Mouse (Mus musculus): ENCODE data around the gene Il34. TPM values are rescaled to one million over a fixed set of nuclear protein-coding genes. Genes with fewer than 3 reads are reported as not detected.

Il34 gene
- polyA plus RNA-seq, 1 experiment from 2014 or later = 0.24 TPM

DNA sequence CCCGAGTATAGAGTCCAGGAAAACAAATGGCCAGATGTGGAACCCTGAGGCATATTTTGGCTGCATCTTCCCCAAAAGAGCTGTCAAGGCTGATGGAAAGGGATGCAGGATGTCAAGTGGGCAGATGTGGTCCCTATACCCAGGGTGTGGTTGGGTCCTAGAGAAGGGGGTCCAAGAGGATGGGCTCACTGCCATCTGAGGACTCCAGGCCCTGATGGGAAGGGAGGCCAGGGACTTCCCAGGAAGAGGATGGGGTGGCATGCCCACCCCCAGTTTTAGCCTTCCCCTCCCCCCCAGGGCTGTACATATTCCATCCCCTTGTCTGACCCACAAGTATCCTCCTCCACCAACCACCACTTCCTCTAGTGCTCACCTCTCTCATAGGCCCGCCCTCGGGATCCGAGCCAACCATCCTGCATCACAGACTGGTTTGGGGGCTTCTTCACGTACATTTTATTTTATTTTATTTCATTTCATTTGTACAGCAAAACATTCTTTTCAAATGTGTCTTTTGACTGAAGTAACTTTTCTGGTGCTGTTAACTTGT, 65.0 kb downstream of the Il34 start:
- WGBS = 90% methylated on average over 5 of the region's 5 CpGs
- Histone ChIP-seq H3K27me3 (ENCODE audit: poor library complexity, severe bottlenecking) (no peaks in the 10 kb centered on the region), H3K4me3 (no peak overlapping the region), H3K4me1 (no peaks in the 10 kb centered on the region), H3K9me3 (no peaks in the 10 kb centered on the region), H3K36me3 (replicated peaks) (peaks cover 60% of the 10 kb centered on the region), H3K27ac (no peak overlapping the region)
- DNase-seq (ENCODE audit: extremely low spot score, low spot score) = no peak

DNA sequence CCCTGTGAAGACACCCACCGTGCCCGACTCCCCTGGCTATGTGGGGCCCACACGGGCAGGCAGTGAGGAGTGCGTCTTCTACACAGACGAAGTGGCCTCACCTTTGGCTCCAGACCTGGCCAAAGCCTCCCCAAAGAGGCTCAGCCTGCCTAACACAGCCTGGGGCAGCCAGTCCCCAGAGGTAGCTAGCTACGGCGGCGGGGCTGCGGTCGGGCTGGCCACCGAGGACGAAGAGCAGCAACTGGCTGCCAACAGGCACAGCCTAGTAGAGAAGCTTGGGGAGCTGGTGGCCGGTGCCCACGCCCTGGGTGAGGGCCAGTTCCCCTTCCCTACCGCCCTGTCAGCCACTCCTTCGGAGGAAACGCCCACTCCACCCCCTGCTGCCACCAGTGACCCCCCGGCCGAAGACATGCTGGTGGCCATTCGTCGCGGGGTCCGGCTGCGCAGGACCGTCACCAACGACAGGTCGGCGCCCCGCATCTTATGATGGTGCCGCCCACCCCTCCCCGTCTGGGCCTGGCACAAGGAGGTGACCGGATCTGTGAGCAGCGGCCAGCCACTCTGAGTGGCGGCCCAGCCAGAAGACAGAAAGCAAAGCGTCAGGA, 67.0 kb downstream of the Il34 start:
- Histone ChIP-seq H3K27ac (no peak overlapping the region), H3K9me3 (no peaks in the 10 kb centered on the region), H3K4me3 (no peak overlapping the region), H3K27me3 (ENCODE audit: poor library complexity, severe bottlenecking) (no peaks in the 10 kb centered on the region), H3K36me3 (replicated peaks) (peaks cover 80% of the 10 kb centered on the region), H3K4me1 (no peaks in the 10 kb centered on the region)
- WGBS = 94% methylated on average over 35 of the region's 35 CpGs
- DNase-seq (ENCODE audit: extremely low spot score, low spot score) = no peak

DNA sequence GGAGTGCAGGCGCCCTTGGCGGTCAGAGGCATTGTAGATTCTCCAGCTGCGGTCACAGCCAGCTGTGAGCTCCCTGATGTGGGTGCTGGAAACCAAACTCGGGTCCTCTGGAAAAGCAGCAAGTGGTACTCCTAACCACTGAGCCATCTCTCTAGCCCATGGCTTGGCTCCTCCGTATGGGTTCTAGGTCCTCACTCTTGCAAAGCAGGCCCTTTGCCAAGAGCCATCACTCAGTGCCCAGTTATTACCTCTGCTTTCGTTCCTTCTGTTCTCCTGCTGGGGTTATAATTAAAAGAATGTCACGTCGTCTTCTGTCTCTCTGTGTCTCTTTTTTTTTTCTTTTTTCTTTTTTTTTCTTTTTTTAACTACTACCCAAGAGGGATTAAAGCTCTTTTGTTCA, 72.7 kb downstream of the Il34 start:
- H3K27me3 ChIP-seq (ENCODE audit: poor library complexity, severe bottlenecking) = no peaks in the 10 kb centered on the region
- no peak overlapping the region for H3K27ac ChIP-seq
- DNase-seq (ENCODE audit: extremely low spot score, low spot score) = no peak
- H3K4me1 ChIP-seq = no peaks in the 10 kb centered on the region
- H3K36me3 ChIP-seq (replicated peaks) = peaks cover 100% of the 10 kb centered on the region
- WGBS = 92% methylated on average over 8 of the region's 8 CpGs
- H3K4me3 ChIP-seq = no peak overlapping the region
- H3K9me3 ChIP-seq = no peaks in the 10 kb centered on the region

DNA sequence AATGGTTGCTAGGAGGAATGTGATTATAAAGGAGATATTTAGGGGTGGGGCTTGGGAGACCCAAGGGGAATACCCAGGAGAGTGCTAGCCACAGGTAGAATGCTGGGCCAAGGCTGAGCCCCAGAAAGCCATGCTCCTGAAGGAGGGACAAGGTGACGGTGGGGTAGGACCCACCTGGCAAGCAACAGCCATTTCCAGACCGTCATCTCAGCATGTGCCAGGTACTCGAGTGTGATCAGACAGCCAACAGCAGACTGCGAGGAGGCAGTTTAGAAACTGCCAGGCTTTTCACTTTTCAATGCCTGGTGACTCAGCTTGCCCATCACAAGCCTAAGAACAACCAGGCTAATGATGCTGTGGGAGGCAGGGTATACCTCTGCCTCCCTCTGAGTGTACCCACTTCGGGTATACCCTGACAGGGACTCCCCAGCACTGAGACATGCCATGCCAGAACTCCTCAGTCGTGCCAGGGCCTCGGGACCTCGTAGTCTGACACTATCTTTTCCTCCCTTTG, 74.3 kb downstream of the Il34 start:
- H3K36me3 ChIP-seq (replicated peaks) = peaks cover 100% of the 10 kb centered on the region
- peaks cover 10% of the 10 kb centered on the region for H3K4me1 ChIP-seq
- H3K27ac ChIP-seq = no peak overlapping the region
- WGBS = 93% methylated on average over 8 of the region's 8 CpGs
- H3K27me3 ChIP-seq (ENCODE audit: poor library complexity, severe bottlenecking) = no peaks in the 10 kb centered on the region
- DNase-seq (ENCODE audit: extremely low spot score, low spot score) = no peak
- no peak overlapping the region for H3K4me3 ChIP-seq
- H3K9me3 ChIP-seq = no peaks in the 10 kb centered on the region

DNA sequence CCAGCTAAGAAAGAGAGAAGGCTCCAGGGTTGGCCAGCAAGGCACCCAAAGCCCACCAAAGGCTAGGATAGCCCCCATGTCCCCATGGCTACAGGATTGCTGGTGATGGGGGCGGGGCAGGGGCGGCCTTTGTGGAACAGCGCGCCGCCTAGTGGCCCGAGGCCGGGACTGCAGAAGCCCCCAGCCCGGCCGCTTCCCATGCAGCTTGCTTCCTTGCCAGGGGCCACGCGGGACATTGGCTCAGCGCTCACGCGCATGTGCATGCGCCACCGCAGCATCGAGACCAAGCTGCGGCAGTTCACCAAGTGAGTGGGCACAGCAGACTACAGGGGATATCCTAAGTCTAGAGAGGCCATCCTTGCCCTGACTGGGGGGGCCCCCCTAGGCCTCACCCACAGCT, 78.8 kb downstream of the Il34 start:
- peak; percentile 77 for DNase-seq (ENCODE audit: extremely low spot score, low spot score)
- H3K4me3 ChIP-seq = 0 out of 2 replicates have a peak overlapping the region, but pooled peaks have one; percentile 9
- H3K4me1 ChIP-seq = peaks cover 55% of the 10 kb centered on the region
- H3K27ac ChIP-seq = peak overlapping the region; percentile 60
- WGBS = 11% methylated on average over 18 of the region's 18 CpGs
- H3K36me3 ChIP-seq (replicated peaks) = peaks cover 90% of the 10 kb centered on the region
- no peaks in the 10 kb centered on the region for H3K9me3 ChIP-seq
- no peaks in the 10 kb centered on the region for H3K27me3 ChIP-seq (ENCODE audit: poor library complexity, severe bottlenecking)

DNA sequence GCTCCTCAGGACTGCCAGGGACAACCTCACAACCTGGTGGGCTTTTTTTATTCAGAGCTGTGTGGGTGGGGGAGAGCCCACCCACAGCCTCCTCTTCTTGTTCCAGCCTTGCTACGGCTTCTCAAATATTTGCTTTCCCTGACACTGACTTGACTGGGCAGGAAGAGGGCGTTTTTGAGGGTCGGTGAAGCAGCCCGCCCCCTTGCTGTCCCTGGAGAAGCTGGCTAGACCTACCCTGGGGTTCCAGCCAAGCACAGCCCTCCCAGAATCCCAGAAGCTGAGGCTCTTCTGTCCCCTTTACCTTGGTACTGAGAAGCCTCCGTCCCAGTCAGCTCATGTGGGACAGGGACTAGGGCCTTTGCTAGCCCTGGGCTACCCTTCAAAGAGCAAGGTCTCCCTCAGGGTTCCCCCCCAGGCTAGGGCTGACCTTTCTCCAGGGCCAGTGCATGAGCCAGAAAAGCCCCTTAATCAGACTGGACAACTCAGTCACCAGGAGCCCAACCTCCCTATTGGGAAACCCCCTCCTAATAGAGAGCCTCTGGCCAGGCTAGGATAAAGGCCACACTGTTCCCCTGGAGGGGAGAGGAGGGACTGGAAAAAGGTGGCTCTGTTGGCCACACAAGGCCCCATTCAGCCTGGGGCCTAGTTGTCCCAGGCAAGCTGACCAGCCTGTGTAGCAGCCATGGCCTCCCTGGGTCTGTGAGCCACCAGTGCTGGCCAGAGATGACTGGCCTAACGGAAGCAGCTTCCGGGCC, 80.5 kb downstream of the Il34 start:
- H3K27me3 ChIP-seq (ENCODE audit: poor library complexity, severe bottlenecking) = 0 out of 2 replicates have a peak, but pooled peaks cover 3% of the 10 kb centered on the region
- DNase-seq (ENCODE audit: extremely low spot score, low spot score) = no peak
- peak overlapping the region; percentile 74 for H3K27ac ChIP-seq
- WGBS = 44% methylated on average over 7 of the region's 7 CpGs
- peaks cover 65% of the 10 kb centered on the region for H3K4me1 ChIP-seq
- H3K36me3 ChIP-seq (replicated peaks) = peaks cover 74% of the 10 kb centered on the region
- peak overlapping the region; percentile 22; the same call in 1 of the 2 replicates for H3K4me3 ChIP-seq
- H3K9me3 ChIP-seq = no peaks in the 10 kb centered on the region

DNA sequence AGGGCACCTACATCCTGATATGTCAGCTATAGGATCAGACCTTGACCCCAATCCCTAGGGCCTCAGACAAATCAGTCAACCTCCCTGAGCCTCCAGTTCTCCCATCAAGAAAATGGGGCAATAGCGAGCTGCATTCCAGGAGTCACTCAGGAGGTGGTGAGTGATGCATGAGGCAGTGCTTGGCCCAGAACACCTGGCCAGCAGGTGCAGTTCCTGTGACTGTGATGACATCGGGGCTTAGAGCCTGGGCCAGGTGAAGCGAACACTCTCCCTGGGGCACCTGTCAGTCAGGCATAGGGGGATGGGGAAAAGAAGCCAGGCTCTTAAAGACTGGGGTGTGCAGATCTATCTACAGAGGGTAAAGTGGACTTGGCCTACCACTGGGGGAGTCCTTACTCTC, 81.2 kb downstream of the Il34 start:
- DNase-seq (ENCODE audit: extremely low spot score, low spot score) = no peak
- peaks cover 73% of the 10 kb centered on the region for H3K4me1 ChIP-seq
- peaks cover 11% of the 10 kb centered on the region for H3K27me3 ChIP-seq (ENCODE audit: poor library complexity, severe bottlenecking)
- peak overlapping the region; percentile 74 for H3K27ac ChIP-seq
- no peaks in the 10 kb centered on the region for H3K9me3 ChIP-seq
- peaks cover 66% of the 10 kb centered on the region for H3K36me3 ChIP-seq (replicated peaks)
- 76% methylated on average over 3 of the region's 3 CpGs for WGBS
- H3K4me3 ChIP-seq = peak overlapping the region; percentile 22; the same call in 1 of the 2 replicates

DNA sequence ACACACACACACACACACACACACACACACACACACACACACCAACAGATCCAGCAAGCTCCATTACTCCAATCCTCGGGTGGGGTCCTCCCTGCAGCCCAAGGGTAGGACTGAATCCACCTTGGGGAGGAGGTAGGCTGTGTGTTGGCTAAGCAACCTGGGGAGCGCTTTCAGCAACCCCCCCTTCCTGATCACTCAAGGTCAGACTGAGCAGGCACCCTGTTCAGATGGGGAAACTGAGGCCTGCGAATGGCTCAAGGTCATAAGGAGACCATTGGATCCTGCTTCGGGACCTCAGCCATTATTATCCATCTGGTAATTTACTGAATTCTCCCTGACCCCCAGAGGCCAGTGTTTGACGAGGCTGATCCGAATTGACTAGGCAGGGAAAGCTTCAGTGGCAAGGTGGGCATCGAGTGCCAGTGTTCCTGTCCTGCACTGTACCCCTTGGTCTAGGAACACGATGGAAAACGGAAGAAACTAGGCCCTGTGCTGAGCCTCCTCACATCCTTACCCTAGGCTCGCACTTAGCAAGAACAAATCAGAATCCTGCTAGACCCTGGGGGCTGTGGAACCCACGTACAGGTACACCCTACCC, 83.2 kb downstream of the Il34 start:
- H3K36me3 ChIP-seq (replicated peaks) = peaks cover 46% of the 10 kb centered on the region
- H3K9me3 ChIP-seq = no peaks in the 10 kb centered on the region
- 66% methylated on average over 11 of the region's 11 CpGs for WGBS
- DNase-seq (ENCODE audit: extremely low spot score, low spot score) = no peak
- H3K27ac ChIP-seq = peak overlapping the region; percentile 93
- H3K4me3 ChIP-seq = peak overlapping the region; percentile 82
- H3K4me1 ChIP-seq = peaks cover 87% of the 10 kb centered on the region
- H3K27me3 ChIP-seq (ENCODE audit: poor library complexity, severe bottlenecking) = peaks cover 17% of the 10 kb centered on the region

DNA sequence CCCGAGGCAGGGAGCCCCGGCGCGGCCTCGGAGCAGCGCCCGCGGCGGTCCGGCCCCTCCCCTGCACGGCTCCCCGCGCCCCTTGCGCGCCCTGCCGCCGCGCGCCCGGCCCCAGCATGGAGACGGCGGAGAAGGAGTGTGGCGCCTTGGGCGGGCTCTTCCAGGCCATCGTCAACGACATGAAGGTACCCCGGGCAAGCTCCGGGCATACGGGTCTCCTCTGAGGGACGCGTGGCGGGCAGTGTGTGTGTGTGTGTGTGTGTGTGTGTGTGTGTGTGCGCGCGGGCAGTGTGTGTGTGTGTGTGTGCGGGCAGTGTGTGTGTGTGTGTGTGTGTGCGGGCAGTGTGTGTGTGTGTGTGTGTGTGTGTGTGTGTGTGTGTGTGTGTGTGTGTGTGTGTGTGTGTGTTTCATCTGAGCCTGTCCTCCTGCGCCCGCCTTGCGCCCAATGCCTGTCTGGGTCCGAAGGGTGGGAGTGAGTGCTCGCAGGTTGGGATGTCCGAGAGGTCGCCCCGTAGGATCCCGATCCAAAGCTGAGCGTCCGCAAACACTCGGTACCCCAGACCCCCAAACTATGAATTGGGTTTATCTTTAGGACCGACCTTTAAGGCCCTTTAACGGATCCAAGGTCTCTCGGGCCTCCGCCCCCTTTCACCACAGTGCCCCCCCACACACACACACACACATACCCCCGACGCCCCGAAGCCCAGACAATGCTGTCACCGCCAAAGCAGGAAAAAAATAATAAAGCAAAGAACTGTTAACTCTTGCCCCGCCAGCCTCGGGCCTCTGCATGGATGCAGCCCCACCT, 83.9 kb downstream of the Il34 start:
- WGBS = 5% methylated on average over 54 of the region's 59 CpGs
- peak; percentile 46 for DNase-seq (ENCODE audit: extremely low spot score, low spot score)
- Histone ChIP-seq H3K4me1 (peaks cover 86% of the 10 kb centered on the region), H3K27me3 (ENCODE audit: poor library complexity, severe bottlenecking) (peaks cover 17% of the 10 kb centered on the region), H3K4me3 (peak overlapping the region; percentile 82), H3K9me3 (no peaks in the 10 kb centered on the region), H3K36me3 (replicated peaks) (peaks cover 39% of the 10 kb centered on the region), H3K27ac (peak overlapping the region; percentile 93)

DNA sequence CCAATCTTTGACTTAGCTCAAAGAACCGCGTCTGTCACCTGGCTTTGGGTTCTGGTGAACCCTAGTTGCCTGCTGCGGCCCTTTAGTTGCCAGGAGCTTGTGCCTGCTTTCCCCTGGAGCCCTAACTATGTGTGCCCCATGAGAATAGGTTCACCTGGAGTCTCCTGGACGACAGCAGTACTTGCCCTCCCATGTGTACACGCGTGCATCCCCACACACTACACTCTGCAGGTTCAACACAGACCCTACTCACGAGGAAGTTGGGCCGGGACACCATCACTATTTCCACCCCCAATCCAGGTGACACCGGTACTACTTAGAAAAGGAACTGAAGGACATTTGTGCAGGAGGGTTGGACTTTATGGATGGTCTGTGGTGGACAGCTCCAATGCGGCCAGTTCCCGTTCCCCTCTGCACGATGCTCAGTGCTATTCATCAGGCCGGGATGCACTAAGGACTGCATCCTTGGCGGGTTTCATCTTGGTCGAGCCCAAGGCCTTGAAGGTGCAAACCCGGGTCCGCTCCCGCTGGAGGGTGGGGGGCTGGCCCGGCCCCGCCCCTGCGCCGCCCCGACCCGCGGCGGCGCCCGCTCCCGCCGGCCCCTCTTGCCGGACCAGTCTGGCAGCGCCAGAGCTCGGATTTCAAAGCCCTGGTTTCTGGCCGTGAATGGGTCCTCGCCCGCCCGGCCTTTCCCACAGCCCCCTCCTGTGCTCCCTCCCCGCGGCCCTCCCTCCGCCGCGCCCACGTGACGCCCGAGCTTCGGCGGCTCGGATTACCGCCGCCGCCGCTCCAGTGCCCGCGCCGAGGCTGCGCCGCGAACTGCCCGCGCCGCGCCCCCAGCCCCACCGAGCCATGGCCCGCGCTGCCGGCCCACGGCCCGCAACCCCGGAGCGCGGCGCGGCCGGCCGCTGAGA, 84.8 kb downstream of the Il34 start, which contains the start of gene Mtss1l:
Gene Mtss1l, plus strand, starts transcription at position 792 of the 914 bp plus-strand sequence.
- peak; percentile 90 for DNase-seq (ENCODE audit: extremely low spot score, low spot score)
- Histone ChIP-seq H3K4me3 (peak within 1 kb of the TSS; percentile 82), H3K4me1 (peaks cover 87% of the 10 kb centered on the region), H3K27me3 (ENCODE audit: poor library complexity, severe bottlenecking) (peaks cover 17% of the 10 kb centered on the region), H3K27ac (peak within 1 kb of the TSS; percentile 93), H3K36me3 (replicated peaks) (peaks cover 35% of the 10 kb centered on the region), H3K9me3 (no peaks in the 10 kb centered on the region)
- 4% methylated on average over 72 of the region's 75 CpGs for WGBS

DNA sequence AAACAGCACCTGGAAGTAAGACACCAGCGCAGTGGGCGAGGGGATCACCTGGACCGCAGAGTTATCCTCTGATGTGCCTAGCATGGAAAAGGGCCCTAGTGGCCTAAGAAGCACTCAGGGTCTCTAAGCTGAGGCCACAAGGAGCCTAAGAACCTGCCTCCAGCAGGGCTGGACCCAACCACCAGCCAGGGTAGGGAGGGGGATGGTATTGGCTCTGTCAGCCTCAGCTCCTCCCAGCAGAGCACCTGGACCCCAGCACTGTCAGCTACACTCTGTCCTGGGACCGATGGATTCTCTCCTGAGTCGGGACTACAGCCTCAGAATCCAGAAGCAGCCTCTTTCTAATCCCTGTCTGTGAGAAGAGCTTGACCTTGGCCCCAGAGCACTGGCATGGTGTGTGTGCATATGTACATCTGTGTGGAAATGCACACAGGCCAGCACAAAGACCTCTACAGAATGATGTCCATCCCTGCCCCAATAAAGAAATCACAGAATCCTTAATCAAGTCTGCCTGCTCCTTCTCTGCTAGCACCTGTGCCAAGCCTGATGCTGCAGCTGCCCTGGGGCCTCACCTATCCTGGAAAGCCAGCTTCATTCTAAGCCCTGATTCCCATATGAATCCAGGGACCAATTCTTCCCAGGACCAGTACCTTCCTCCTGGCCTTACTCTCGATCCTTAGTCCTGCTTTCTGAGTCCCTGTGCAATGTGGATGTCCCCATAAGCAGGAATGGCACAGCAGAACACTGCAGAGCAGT, 85.6 kb downstream of the Il34 start:
- peaks cover 17% of the 10 kb centered on the region for H3K27me3 ChIP-seq (ENCODE audit: poor library complexity, severe bottlenecking)
- H3K4me1 ChIP-seq = peaks cover 80% of the 10 kb centered on the region
- 52% methylated on average over 6 of the region's 6 CpGs for WGBS
- H3K27ac ChIP-seq = peak overlapping the region; percentile 93
- peak overlapping the region; percentile 82; the same call in 1 of the 2 replicates for H3K4me3 ChIP-seq
- no peaks in the 10 kb centered on the region for H3K9me3 ChIP-seq
- DNase-seq (ENCODE audit: extremely low spot score, low spot score) = no peak
- H3K36me3 ChIP-seq (replicated peaks) = peaks cover 32% of the 10 kb centered on the region
